Mouse (Mus musculus) olfactory bulb, adult 2 months (tissue): ENCODE data around the gene Stn1.

Source experiments
- CTCF ChIP-seq: fragments of 200-500 bp; IDR thresholded peaks from 2 replicates; pipeline ENCODE4 v1.5.1; 2012; ENCODE audit warnings: low read depth, mild to moderate bottlenecking, low read length, moderate library complexity; ENCODE audit not compliant: insufficient read depth
- POLR2A ChIP-seq: fragments of 200-500 bp; IDR thresholded peaks from 2 replicates; pipeline ENCODE4 v1.6.1; 2012; ENCODE audit warnings: mild to moderate bottlenecking, low read depth, low read length, moderate library complexity; ENCODE audit not compliant: insufficient read depth

- TF ChIP-seq CTCF: no peak
- no peak for TF ChIP-seq POLR2A
Measured at GRCm38 (mm10) chr19:47455001-47455755, 82.1 kb downstream of the Stn1 start.
